Mouse (Mus musculus): ENCODE data around the gene Cop1. TPM values are rescaled to one million over a fixed set of nuclear protein-coding genes. Genes with fewer than 3 reads are reported as not detected.

Cop1 gene
- total and polyA plus RNA-seq, 3 experiments: 28.3 to 95.1 (median 83.8) TPM

GRCm38 (mm10) chr1:159355027-159355570 is 123.0 kb downstream of the Cop1 start:
- TF ChIP-seq GATA1 (IDR thresholded peaks at IDR 0.05; ENCODE audit: low read depth, low read length) (no peak), TCF12 (IDR thresholded peaks at IDR 0.05; ENCODE audit: low read depth, low read length) (peak; percentile 16; the same call in 1 of the 2 replicates), POLR2AphosphoS2 (IDR thresholded peaks at IDR 0.05; ENCODE audit: low read length) (0 out of 2 replicates have a peak, but pooled peaks have one; percentile 22), USF1 (IDR thresholded peaks at IDR 0.05; ENCODE audit: low read depth, low read length) (no peak), MXI1 (IDR thresholded peaks at IDR 0.05; ENCODE audit: low read depth, low read length) (0 out of 2 replicates have a peak, but pooled peaks have one; percentile 23), CHD1 (IDR thresholded peaks at IDR 0.05; ENCODE audit: low read depth, low read length) (no peak), MAFK (IDR thresholded peaks at IDR 0.05; ENCODE audit: borderline replicate concordance, low read depth, low read length) (no peak), TBP (IDR thresholded peaks at IDR 0.05; ENCODE audit: low read depth, low read length) (no peak), NRF1 (IDR thresholded peaks at IDR 0.05; ENCODE audit: insufficient read depth, low read depth, low read length, poor library complexity, severe bottlenecking) (no peak), CHD2 (IDR thresholded peaks at IDR 0.05; ENCODE audit: low read length) (no peak), EP300 (IDR thresholded peaks at IDR 0.05; ENCODE audit: low read depth in 1 of 2, low read length in 2 of 2) (peak; percentile 6 to 27; a peak in 2 of 4 replicates), SMC3 (IDR thresholded peaks at IDR 0.05; ENCODE audit: low read depth, low read length) (peak; percentile 1; the same call in 1 of the 2 replicates), RAD21 (IDR thresholded peaks at IDR 0.05; ENCODE audit: low read depth, low read length) (no peak)
- Histone ChIP-seq H3K79me2 (ENCODE audit: control insufficient read depth, insufficient read depth, low read length, poor library complexity) (no peaks in the 10 kb centered on the region), H3K36me3 (ENCODE audit: control insufficient read depth in 1 of 2, insufficient read depth in 2 of 2, low read length in 2 of 2) (peaks cover 2 to 3% of the 10 kb centered on the region in 2 experiments; a peak in 2 of 4 replicates), H3K4me1 (ENCODE audit: control insufficient read depth in 1 of 2, insufficient read depth in 2 of 2, low read length in 2 of 2) (peaks cover 0 to 5% of the 10 kb centered on the region in 2 experiments; a peak in 1 of 4 replicates), H3K9ac (ENCODE audit: control insufficient read depth, low read depth, low read length, poor library complexity, severe bottlenecking) (no peak overlapping the region), H3K27me3 (ENCODE audit: control insufficient read depth in 1 of 2, insufficient read depth in 2 of 2, low read length in 2 of 2) (no peaks in the 10 kb centered on the region), H3K4me3 (ENCODE audit: control insufficient read depth in 1 of 2, insufficient read depth in 1 of 2, low read depth in 2 of 2, low read length in 2 of 2) (no peak overlapping the region), H3K9me3 (replicated peaks; ENCODE audit: insufficient read depth, low read length) (no peaks in the 10 kb centered on the region; the same call in 1 of the 2 replicates), H3K27ac (ENCODE audit: control insufficient read depth, low read depth, low read length) (no peak overlapping the region)
- peak; percentile 65 for DNase-seq (ENCODE audit: low read depth, low spot score)

- H3K79me2 ChIP-seq (ENCODE audit: control insufficient read depth, insufficient read depth, low read length, poor library complexity): no peaks in the 10 kb centered on the region
- no peak for TF ChIP-seq E2F4 (IDR thresholded peaks at IDR 0.05; ENCODE audit: borderline replicate concordance, low read depth, low read length)
- TF ChIP-seq ZC3H11A (IDR thresholded peaks at IDR 0.05; ENCODE audit: low read depth, low read length): no peak
- TF ChIP-seq BHLHE40 (IDR thresholded peaks at IDR 0.05; ENCODE audit: borderline replicate concordance, low read depth, low read length): no peak
- TF ChIP-seq CHD2 (IDR thresholded peaks at IDR 0.05; ENCODE audit: low read length): no peak
- no peak for TF ChIP-seq SMC3 (IDR thresholded peaks at IDR 0.05; ENCODE audit: low read depth, low read length)
- no peak for TF ChIP-seq ZKSCAN1 (IDR thresholded peaks at IDR 0.05; ENCODE audit: low read depth, low read length)
- no peak for TF ChIP-seq MAX (IDR thresholded peaks at IDR 0.05; ENCODE audit: low read length)
- H3K36me3 ChIP-seq (ENCODE audit: control insufficient read depth in 1 of 2, insufficient read depth in 2 of 2, low read length in 2 of 2): peaks cover 0 to 2% of the 10 kb centered on the region in 2 experiments; a peak in 1 of 4 replicates
- H3K4me3 ChIP-seq (ENCODE audit: control insufficient read depth in 1 of 2, insufficient read depth in 1 of 2, low read depth in 2 of 2, low read length in 2 of 2): no peak overlapping the region
- H3K4me1 ChIP-seq (ENCODE audit: control insufficient read depth in 1 of 2, insufficient read depth in 2 of 2, low read length in 2 of 2): peaks cover 0 to 5% of the 10 kb centered on the region in 2 experiments; a peak in 1 of 4 replicates
- no peaks in the 10 kb centered on the region; the same call in 1 of the 2 replicates for H3K9me3 ChIP-seq (replicated peaks; ENCODE audit: insufficient read depth, low read length)
- no peaks in the 10 kb centered on the region for H3K27me3 ChIP-seq (ENCODE audit: control insufficient read depth in 1 of 2, insufficient read depth in 2 of 2, low read length in 2 of 2)
- no peak overlapping the region for H3K27ac ChIP-seq (ENCODE audit: control insufficient read depth, low read depth, low read length)
- DNase-seq (ENCODE audit: low read depth, low spot score): no peak
- H3K9ac ChIP-seq (ENCODE audit: control insufficient read depth, low read depth, low read length, poor library complexity, severe bottlenecking): no peak overlapping the region
These were observed 126.6 kb downstream of the Cop1 start for GRCm38 (mm10) chr1:159358713-159359112.

All from MEL (cell line).